Mouse (Mus musculus): ENCODE measurements around the gene 4933400A11Rik.

4933400A11Rik gene

DNA sequence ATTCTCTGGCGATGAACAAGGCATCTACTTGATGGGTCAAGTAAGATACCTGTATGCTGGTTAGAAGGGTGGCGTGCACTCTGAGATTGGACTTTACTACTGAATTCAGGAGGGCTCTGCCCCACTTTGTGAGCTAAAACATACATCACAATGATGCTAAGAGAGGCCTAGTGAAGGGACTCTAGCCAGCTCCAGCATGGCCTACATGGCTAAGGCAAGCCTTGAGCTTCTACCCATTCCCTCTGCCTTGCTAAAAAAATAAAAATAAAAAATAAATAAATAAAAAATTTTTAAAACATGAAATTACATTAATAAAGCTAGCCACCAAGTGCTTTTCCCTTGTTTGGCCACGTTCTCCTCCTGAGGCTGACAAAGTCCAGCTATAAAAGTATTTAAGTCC is at the start of gene 4933400A11Rik:
4933400A11Rik (minus strand) TSS at position 101 of the 400 bp plus-strand sequence.
- DNase-seq (ENCODE audit: low read depth, low spot score) = no peak

GRCm38 (mm10) chrX:169828136-169828535 is 48.7 kb upstream of the 4933400A11Rik start:
- no peak for DNase-seq (ENCODE audit: low read depth, low spot score)

DNA sequence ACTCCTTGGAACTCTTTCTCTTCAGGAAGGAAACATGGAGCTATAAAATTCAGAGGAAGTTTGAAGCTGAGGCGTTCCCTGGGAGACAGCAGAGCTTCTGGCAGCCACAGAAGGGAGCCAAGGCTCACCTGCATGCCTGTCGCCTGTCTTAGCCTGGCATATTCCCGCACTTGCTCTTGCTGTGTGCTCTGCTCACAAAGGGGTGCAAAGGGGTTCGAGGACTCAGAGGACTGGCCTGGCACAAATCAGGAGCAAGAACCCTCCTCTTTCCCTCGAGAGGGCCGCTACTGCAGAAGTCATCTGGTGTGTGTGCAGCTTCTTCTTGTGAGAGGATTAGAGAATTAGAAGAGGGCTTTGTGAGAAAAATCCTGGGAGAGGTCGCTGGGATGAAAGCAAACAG is 48.3 kb upstream of the 4933400A11Rik start:
- DNase-seq (ENCODE audit: low read depth, low spot score) = no peak

DNA sequence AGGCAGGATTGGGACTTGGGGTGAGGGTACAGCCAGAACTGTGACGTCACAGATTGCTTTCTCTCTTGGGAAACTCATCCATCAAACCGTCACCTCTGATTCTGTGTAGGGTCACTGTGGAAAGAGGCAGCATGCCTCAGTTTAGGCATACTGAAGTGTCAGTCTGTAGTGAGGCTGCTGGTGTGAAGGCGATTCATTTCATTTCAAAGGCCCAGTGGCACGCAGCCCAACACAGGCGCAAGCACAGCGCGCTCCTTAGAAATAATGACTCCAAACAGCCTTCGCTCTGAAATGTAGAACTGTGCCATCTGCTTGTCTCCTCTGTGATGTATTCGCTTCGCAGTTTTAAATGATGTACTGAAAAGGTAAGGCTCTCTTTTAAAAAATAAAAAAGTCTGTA is 47.5 kb upstream of the 4933400A11Rik start:
- DNase-seq (ENCODE audit: low read depth, low spot score) = no peak

GRCm38 (mm10) chrX:169813673-169814072 is 34.2 kb upstream of the 4933400A11Rik start:
- DNase-seq (ENCODE audit: low read depth, low spot score) = no peak

DNA sequence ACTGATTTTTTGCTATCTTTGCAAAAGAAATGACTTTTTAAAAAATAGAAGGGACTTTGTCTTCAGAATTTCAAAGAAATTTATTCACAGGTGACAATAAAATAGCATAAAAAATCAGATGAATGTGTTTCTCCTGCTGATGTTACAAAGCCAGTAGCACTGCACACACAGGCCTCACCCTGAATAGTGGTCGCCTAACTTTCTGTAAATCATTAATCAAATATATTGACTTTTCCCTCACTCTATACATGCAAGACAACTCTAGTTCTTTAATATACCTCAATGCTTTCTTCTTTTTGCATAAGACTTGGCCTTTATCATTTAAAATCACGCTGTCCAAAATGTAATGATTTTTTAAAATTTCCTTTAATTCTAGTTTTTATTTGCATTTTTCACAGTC is 32.3 kb upstream of the 4933400A11Rik start:
- no peak for DNase-seq (ENCODE audit: low read depth, low spot score)

DNA sequence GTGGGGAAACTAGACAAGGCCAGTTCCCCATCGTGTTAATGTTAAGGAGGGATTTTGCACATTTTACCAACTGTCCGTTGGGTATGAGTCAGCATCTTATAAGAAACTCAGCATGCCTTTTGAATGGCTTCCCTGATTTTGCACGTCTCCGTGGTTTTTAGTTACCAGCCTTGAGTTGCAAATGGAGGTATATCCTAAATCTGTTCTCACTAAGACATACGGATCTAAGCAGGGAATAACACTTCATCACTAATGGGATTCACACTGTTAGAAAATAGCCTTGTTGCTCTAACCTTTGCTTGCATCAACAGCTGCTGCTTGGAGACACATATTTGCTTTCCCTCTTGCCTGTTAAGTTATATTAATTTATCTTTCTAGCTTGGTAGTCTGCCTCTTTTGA is 31.9 kb upstream of the 4933400A11Rik start:
- no peak for DNase-seq (ENCODE audit: low read depth, low spot score)

GRCm38 (mm10) chrX:169807744-169808143 is 28.3 kb upstream of the 4933400A11Rik start:
- no peak for DNase-seq (ENCODE audit: low read depth, low spot score)

- DNase-seq (ENCODE audit: low read depth, low spot score) = no peak
These were observed 26.4 kb upstream of the 4933400A11Rik start for GRCm38 (mm10) chrX:169805791-169806190.

GRCm38 (mm10) chrX:169800238-169800637 is 20.8 kb upstream of the 4933400A11Rik start:
- no peak for DNase-seq (ENCODE audit: low read depth, low spot score)

- DNase-seq (ENCODE audit: low read depth, low spot score) = no peak
These were observed 19.7 kb upstream of the 4933400A11Rik start for GRCm38 (mm10) chrX:169798987-169799680.

DNA sequence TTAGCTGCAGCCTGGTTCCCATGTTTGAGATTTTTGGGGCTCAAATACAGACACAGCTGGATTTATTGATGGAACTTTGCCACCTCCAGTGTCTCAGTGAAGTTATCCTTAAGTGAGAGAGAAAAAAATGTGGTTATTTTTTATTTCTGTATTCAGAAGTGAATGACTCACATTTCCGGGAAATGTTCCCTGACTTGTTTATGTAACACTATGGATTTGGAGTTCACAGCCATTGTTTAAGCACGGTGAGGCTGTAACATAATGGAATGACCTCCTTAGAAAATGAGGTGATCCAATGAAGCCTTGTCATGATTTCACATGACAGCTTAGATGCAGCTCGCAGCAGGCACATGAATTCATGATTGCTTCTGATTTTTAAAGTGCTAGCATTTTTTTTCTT is 17.7 kb upstream of the 4933400A11Rik start:
- DNase-seq (ENCODE audit: low read depth, low spot score) = no peak

- DNase-seq (ENCODE audit: low read depth, low spot score) = no peak
These were observed 15.4 kb upstream of the 4933400A11Rik start for GRCm38 (mm10) chrX:169794831-169795311.

GRCm38 (mm10) chrX:169794421-169794820 is 15.0 kb upstream of the 4933400A11Rik start:
- DNase-seq (ENCODE audit: low read depth, low spot score) = no peak

- no peak for DNase-seq (ENCODE audit: low read depth, low spot score)
These were observed 13.4 kb upstream of the 4933400A11Rik start for GRCm38 (mm10) chrX:169792879-169793278.

GRCm38 (mm10) chrX:169789702-169790101 is 10.3 kb upstream of the 4933400A11Rik start:
- DNase-seq (ENCODE audit: low read depth, low spot score) = no peak

- no peak for DNase-seq (ENCODE audit: low read depth, low spot score)
These were observed 21.4 kb downstream of the 4933400A11Rik start for GRCm38 (mm10) chrX:169758001-169758400.

GRCm38 (mm10) chrX:169735387-169735969 is 44.0 kb downstream of the 4933400A11Rik start:
- DNase-seq (ENCODE audit: low read depth, low spot score) = no peak

Data from retina, adult 2 months (tissue).